Mouse (Mus musculus) adrenal gland, postnatal 36 days (tissue): ENCODE data around the gene Gm20890. TPM values are rescaled to one million over a fixed set of nuclear protein-coding genes. Genes with fewer than 3 reads are reported as not detected.
"Not testable (repeated sequence)": the region's sequence is repeated elsewhere in the genome, so short reads cannot be mapped to it uniquely, and the experiment has no call there.

Experiments
- DNase-seq, 2 experiments: peaks; one replicate each; pipeline ENCODE4 v3.0.0; 2021; ENCODE audit warnings: mixed read lengths in 1 of 2
- long read RNA-seq, 2 experiments: library from polyadenylated mRNA; stranded (forward); transcript quantifications; one replicate each; pipeline ENCODE4 v2.0.0; 2021; ENCODE audit warnings: borderline sequencing depth in 2 of 2
- total RNA-seq, 2 experiments: library from RNA; stranded (reverse); gene quantifications; 2 replicates each; pipeline ENCODE4 v1.2.3; 2021

Gene Gm20890
- not detected for total RNA-seq
- long read RNA-seq, experiment 1: 0 reads
- long read RNA-seq, experiment 2: 0 reads

DNA sequence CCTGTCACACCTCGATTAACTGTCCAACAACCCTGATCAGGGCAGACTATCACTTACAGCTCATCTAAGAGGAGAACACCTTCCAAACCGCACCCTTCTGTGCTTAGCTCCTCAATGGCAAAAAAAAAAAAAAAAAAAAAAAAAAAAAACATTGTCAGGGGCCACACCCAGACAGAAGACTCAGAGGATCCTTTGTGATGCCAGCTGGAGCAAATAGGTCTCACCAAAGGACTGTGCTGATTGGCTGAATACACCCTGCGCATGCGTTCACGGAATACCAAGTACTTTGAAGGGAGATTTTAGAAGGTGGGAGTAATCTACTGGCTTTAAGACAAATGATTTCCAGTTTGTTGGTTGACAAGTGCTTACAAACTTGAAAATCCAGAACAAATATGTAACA lies at the start of gene Gm20890:
Gm20890 (minus strand) TSS at position 101 of the 400 bp plus-strand sequence.
- not testable (repeated sequence) for DNase-seq
